Mouse (Mus musculus) midbrain, embryonic 11.5 days (tissue): Measurements from ENCODE around the gene Naaladl1. TPM values are rescaled to one million over a fixed set of nuclear protein-coding genes. Genes with fewer than 3 reads are reported as not detected.
"Not testable (repeated sequence)": the region's sequence is repeated elsewhere in the genome, so short reads cannot be mapped to it uniquely, and the experiment has no call there.

Source experiments
- ATAC-seq: fragments of 200-750 bp; cut with Nextera tagmentation; 2 replicates; pipeline ENCODE4 v1.8.0; 2017; ENCODE audit warnings: moderate TSS enrichment, moderate library complexity; ENCODE audit not compliant: low FRiP score
- DNase-seq: peaks from one replicate; pipeline ENCODE4 v3.0.0; 2015; ENCODE audit warnings: low spot score; ENCODE audit errors: missing footprints
- H3K27ac ChIP-seq: fragments of 300-500 bp; sonication (generic); 2 replicates; pipeline ENCODE4 v1.5.1; 2014; ENCODE audit warnings: low read depth, low read length
- H3K27me3 ChIP-seq: fragments of 300-500 bp; sonication (generic); 2 replicates; pipeline ENCODE4 v1.6.1; 2014; ENCODE audit warnings: mild to moderate bottlenecking, low read length, moderate library complexity, mixed read lengths; ENCODE audit not compliant: control insufficient read depth, insufficient read depth
- H3K36me3 ChIP-seq: fragments of 300-500 bp; sonication (generic); 2 replicates; pipeline ENCODE4 v1.6.1; 2014; ENCODE audit warnings: mild to moderate bottlenecking, low read length, moderate library complexity, mixed read lengths; ENCODE audit not compliant: control insufficient read depth, insufficient read depth
- H3K4me1 ChIP-seq: fragments of 300-500 bp; sonication (generic); 2 replicates; pipeline ENCODE4 v1.6.1; 2014; ENCODE audit warnings: low read length; ENCODE audit not compliant: control insufficient read depth, insufficient read depth
- H3K4me2 ChIP-seq: fragments of 300-500 bp; sonication (generic); 2 replicates; pipeline ENCODE4 v1.6.1; 2014; ENCODE audit warnings: mild to moderate bottlenecking, moderate library complexity
- H3K4me3 ChIP-seq: fragments of 300-500 bp; sonication (generic); 2 replicates; pipeline ENCODE4 v1.5.1; 2014; ENCODE audit warnings: low read depth, low read length
- H3K9ac ChIP-seq: fragments of 300-500 bp; sonication (generic); 2 replicates; pipeline ENCODE4 v1.6.1; 2014; ENCODE audit warnings: low read length
- H3K9me3 ChIP-seq: fragments of 300-500 bp; sonication (generic); 2 replicates; pipeline ENCODE4 v1.6.1; 2016; ENCODE audit warnings: low read length; ENCODE audit not compliant: control insufficient read depth
- WGBS: fragments of 180-500 bp; shearing (Covaris S2); extraction: QIAGEN DNeasy Blood & Tissue Kit; methylation state at CpG from one replicate; pipeline ENCODE4 v1.1.7; 2014; 5-methylcytosine and 5-hydroxymethylcytosine counted together
- polyA plus RNA-seq: library from polyadenylated mRNA; unstranded; fragments of >200 nt; fragmentation: Nextera tagmentation; extraction: Ambion mirVana; gene quantifications from 2 replicates; pipeline ENCODE4 v1.2.1, GENCODE M21; 2014

Naaladl1 gene
- polyA plus RNA-seq, 1 experiment from 2014 or later: 0.37 TPM

GRCm38 (mm10) chr19:6132171-6132827, 26.7 kb downstream of the Naaladl1 start:
- DNase-seq (no peak), ATAC-seq (no peak)
- H3K27me3 ChIP-seq: no peaks in the 10 kb centered on the region
- H3K4me2 ChIP-seq: no peak overlapping the region
- WGBS: 87% methylated on average over 7 of the region's 7 CpGs
- peaks cover 2% of the 10 kb centered on the region; the same call in 1 of the 2 replicates for H3K4me1 ChIP-seq
- H3K9ac ChIP-seq: no peak overlapping the region
- no peak overlapping the region for H3K4me3 ChIP-seq
- H3K36me3 ChIP-seq: no peaks in the 10 kb centered on the region; the same call in none of the 2 replicates
- no peaks in the 10 kb centered on the region for H3K9me3 ChIP-seq
- H3K27ac ChIP-seq: no peak overlapping the region

GRCm38 (mm10) chr19:6133197-6133596, 27.6 kb downstream of the Naaladl1 start:
- not testable (repeated sequence) for DNase-seq, H3K36me3 ChIP-seq, H3K4me2 ChIP-seq, ATAC-seq, H3K4me1 ChIP-seq, H3K9ac ChIP-seq, H3K4me3 ChIP-seq, H3K9me3 ChIP-seq, H3K27ac ChIP-seq, H3K27me3 ChIP-seq
- WGBS: 50% methylated on average over 1 of the region's 1 CpGs

GRCm38 (mm10) chr19:6136397-6136796, 30.8 kb downstream of the Naaladl1 start:
- no peaks in the 10 kb centered on the region for H3K9me3 ChIP-seq
- DNase-seq: peak; percentile 4
- 82% methylated on average over 3 of the region's 3 CpGs for WGBS
- H3K27me3 ChIP-seq: no peaks in the 10 kb centered on the region
- peaks cover 9% of the 10 kb centered on the region for H3K4me1 ChIP-seq
- H3K27ac ChIP-seq: no peak overlapping the region
- no peak for ATAC-seq
- H3K4me2 ChIP-seq: no peak overlapping the region
- no peaks in the 10 kb centered on the region; the same call in none of the 2 replicates for H3K36me3 ChIP-seq
- no peak overlapping the region for H3K4me3 ChIP-seq
- no peak overlapping the region for H3K9ac ChIP-seq

- H3K4me3 ChIP-seq: no peak overlapping the region; the same call in 1 of the 2 replicates
- H3K4me2 ChIP-seq: peak overlapping the region; percentile 88
- no peaks in the 10 kb centered on the region; the same call in none of the 2 replicates for H3K36me3 ChIP-seq
- no peak overlapping the region for H3K27ac ChIP-seq
- DNase-seq (no peak), ATAC-seq (no peak)
- peak overlapping the region; percentile 90 for H3K9ac ChIP-seq
- 91% methylated on average over 6 of the region's 6 CpGs for WGBS
- peaks cover 9% of the 10 kb centered on the region for H3K4me1 ChIP-seq
- no peaks in the 10 kb centered on the region for H3K27me3 ChIP-seq
- no peaks in the 10 kb centered on the region for H3K9me3 ChIP-seq
Measured at GRCm38 (mm10) chr19:6139701-6140100, 34.1 kb downstream of the Naaladl1 start.

- peaks cover 9% of the 10 kb centered on the region for H3K4me1 ChIP-seq
Measured at GRCm38 (mm10) chr19:6140374-6140677, 34.7 kb downstream of the Naaladl1 start.

GRCm38 (mm10) chr19:6140678-6141393, 35.3 kb downstream of the Naaladl1 start, which contains the start of gene Batf2:
Gene Batf2, plus strand, starts transcription at chr19:6140983.
- under 1% methylated on average over 68 of the region's 68 CpGs for WGBS

More at GRCm38 (mm10) chr19:6140374-6140677, 34.7 kb downstream of the Naaladl1 start:
- Histone ChIP-seq H3K27ac (peak overlapping the region; percentile 97), H3K36me3 (no peaks in the 10 kb centered on the region; the same call in none of the 2 replicates), H3K27me3 (no peaks in the 10 kb centered on the region), H3K9ac (peak overlapping the region; percentile 90), H3K9me3 (no peaks in the 10 kb centered on the region), H3K4me3 (peak overlapping the region; percentile 70), H3K4me2 (peak overlapping the region; percentile 88)
- ATAC-seq: no peak
- DNase-seq: no peak
- WGBS: 8% methylated on average over 16 of the region's 16 CpGs

GRCm38 (mm10) chr19:6141394-6141749, 35.8 kb downstream of the Naaladl1 start, which contains the start of gene Arl2:
Gene Arl2, minus strand, starts transcription at chr19:6141548.
- peak within 1 kb of the TSS; percentile 97 for H3K27ac ChIP-seq
- no peaks in the 10 kb centered on the region for H3K27me3 ChIP-seq
- H3K9ac ChIP-seq: peak within 1 kb of the TSS; percentile 90
- DNase-seq: no peak
- peak within 1 kb of the TSS; percentile 88 for H3K4me2 ChIP-seq
- H3K4me1 ChIP-seq: peaks cover 9% of the 10 kb centered on the region
- WGBS: 1% methylated on average over 15 of the region's 15 CpGs
- H3K4me3 ChIP-seq: peak within 1 kb of the TSS; percentile 70
- ATAC-seq: peak; percentile 75
- H3K9me3 ChIP-seq: no peaks in the 10 kb centered on the region
- no peaks in the 10 kb centered on the region; the same call in none of the 2 replicates for H3K36me3 ChIP-seq

More at GRCm38 (mm10) chr19:6140678-6141393, 35.3 kb downstream of the Naaladl1 start, which contains the start of gene Batf2:
- peak; percentile 92 for ATAC-seq
- no peaks in the 10 kb centered on the region for H3K9me3 ChIP-seq
- peak within 1 kb of the TSS; percentile 90 for H3K9ac ChIP-seq
- H3K36me3 ChIP-seq: no peaks in the 10 kb centered on the region; the same call in none of the 2 replicates
- peak within 1 kb of the TSS; percentile 70 for H3K4me3 ChIP-seq
- peak within 1 kb of the TSS; percentile 97 for H3K27ac ChIP-seq
- H3K4me2 ChIP-seq: peak within 1 kb of the TSS; percentile 88
- H3K4me1 ChIP-seq: peaks cover 9% of the 10 kb centered on the region
- H3K27me3 ChIP-seq: no peaks in the 10 kb centered on the region
- DNase-seq: peak; percentile 99

- Histone ChIP-seq H3K4me1 (peaks cover 6% of the 10 kb centered on the region), H3K9ac (no peak overlapping the region), H3K27me3 (no peaks in the 10 kb centered on the region), H3K9me3 (no peaks in the 10 kb centered on the region), H3K4me3 (no peak overlapping the region), H3K4me2 (no peak overlapping the region), H3K27ac (no peak overlapping the region), H3K36me3 (no peaks in the 10 kb centered on the region)
- no peak for ATAC-seq
- DNase-seq: no peak
- WGBS: 85% methylated on average over 5 of the region's 5 CpGs
Measured at GRCm38 (mm10) chr19:6144842-6145241, 39.3 kb downstream of the Naaladl1 start.

- Histone ChIP-seq H3K36me3 (no peaks in the 10 kb centered on the region), H3K27me3 (no peaks in the 10 kb centered on the region), H3K9ac (no peak overlapping the region), H3K4me1 (no peaks in the 10 kb centered on the region), H3K4me3 (no peak overlapping the region), H3K9me3 (no peaks in the 10 kb centered on the region), H3K4me2 (no peak overlapping the region), H3K27ac (no peak overlapping the region)
- WGBS: 86% methylated on average over 9 of the region's 9 CpGs
- ATAC-seq (no peak), DNase-seq (no peak)
Measured at GRCm38 (mm10) chr19:6155174-6155573, 49.6 kb downstream of the Naaladl1 start.
